Mouse (Mus musculus): Measurements from ENCODE around the gene Adam22.
A peak's percentile ranks its signal among the peaks of the same experiment; 100 is the strongest.

Gene Adam22

GRCm38 (mm10) chr5:8151645-8152044, 216.3 kb downstream of the Adam22 start:
- DNase-seq, result peak; percentile 44 to 53

GRCm38 (mm10) chr5:8146146-8146545, 221.8 kb downstream of the Adam22 start:
- DNase-seq, result no peak

- DNase-seq, result peak in 1 of 2 experiments; percentile 23
These were observed 222.5 kb downstream of the Adam22 start for GRCm38 (mm10) chr5:8145473-8145872.

- no peak for DNase-seq
These were observed 235.4 kb downstream of the Adam22 start for GRCm38 (mm10) chr5:8132546-8132945.

GRCm38 (mm10) chr5:8131918-8132317, 236.0 kb downstream of the Adam22 start:
- DNase-seq, result peak; percentile 27 to 30

- DNase-seq, result peak; percentile 25 to 47
These were observed 238.2 kb downstream of the Adam22 start for GRCm38 (mm10) chr5:8129750-8130149.

- peak; percentile 73 to 76 for DNase-seq
These were observed 247.0 kb downstream of the Adam22 start for GRCm38 (mm10) chr5:8120926-8121325.

GRCm38 (mm10) chr5:8120087-8120486, 247.9 kb downstream of the Adam22 start:
- no peak for DNase-seq

- DNase-seq, result no peak
These were observed 251.3 kb downstream of the Adam22 start for GRCm38 (mm10) chr5:8116561-8117168.

- peak; percentile 55 to 72 for DNase-seq
These were observed 255.7 kb downstream of the Adam22 start for GRCm38 (mm10) chr5:8112246-8112645.

- DNase-seq, result no peak
These were observed 256.3 kb downstream of the Adam22 start for GRCm38 (mm10) chr5:8111691-8112090.

GRCm38 (mm10) chr5:8095689-8096088, 272.3 kb downstream of the Adam22 start:
- peak; percentile 86 for DNase-seq

- peak in 1 of 2 experiments; percentile 36 for DNase-seq
These were observed 273.0 kb downstream of the Adam22 start for GRCm38 (mm10) chr5:8094921-8095320.

- DNase-seq, result no peak
These were observed 279.8 kb downstream of the Adam22 start for GRCm38 (mm10) chr5:8088147-8088546.

GRCm38 (mm10) chr5:8085661-8086060, 282.3 kb downstream of the Adam22 start:
- no peak for DNase-seq

GRCm38 (mm10) chr5:8082800-8083509, 285.0 kb downstream of the Adam22 start:
- DNase-seq, result no peak

- DNase-seq, result no peak
These were observed 290.5 kb downstream of the Adam22 start for GRCm38 (mm10) chr5:8077481-8077880.

- DNase-seq, result peak in 1 of 2 experiments; percentile 39
These were observed 293.9 kb downstream of the Adam22 start for GRCm38 (mm10) chr5:8073901-8074561.

GRCm38 (mm10) chr5:8073406-8073805, 294.6 kb downstream of the Adam22 start:
- no peak for DNase-seq

- no peak for DNase-seq
These were observed 304.8 kb downstream of the Adam22 start for GRCm38 (mm10) chr5:8063207-8063606.

GRCm38 (mm10) chr5:8062469-8062868, 305.5 kb downstream of the Adam22 start:
- DNase-seq, result no peak

- DNase-seq, result no peak
These were observed 309.9 kb downstream of the Adam22 start for GRCm38 (mm10) chr5:8058056-8058455.

- DNase-seq, result no peak
These were observed 311.0 kb downstream of the Adam22 start for GRCm38 (mm10) chr5:8057018-8057323.
